Mouse (Mus musculus) thymus, adult 2 months (tissue): ENCODE results near the gene Dsn1.

Experiments used
- CTCF ChIP-seq: fragments of 200-500 bp; IDR thresholded peaks from 2 replicates; pipeline ENCODE4 v1.5.1; 2012; ENCODE audit warnings: mild to moderate bottlenecking, control low read depth, low read length, moderate library complexity, borderline replicate concordance; ENCODE audit not compliant: control insufficient read depth, poor library complexity, insufficient read depth; ENCODE audit errors: extremely low read depth
- POLR2A ChIP-seq: fragments of 200-500 bp; IDR thresholded peaks from 2 replicates; pipeline ENCODE4 v1.6.1; 2012; ENCODE audit warnings: mild to moderate bottlenecking, low read length, control low read depth, moderate library complexity; ENCODE audit not compliant: control insufficient read depth, poor library complexity, insufficient read depth; ENCODE audit errors: extremely low read depth

- no peak for TF ChIP-seq CTCF
- no peak for TF ChIP-seq POLR2A
These were observed 48.8 kb upstream of the Dsn1 start for GRCm38 (mm10) chr2:157055721-157056120.
